Mouse (Mus musculus) forelimb bud, embryonic 11.5 days (tissue): ENCODE results near the gene Hoxd11.

Experiments
- DNase-seq: peaks from one replicate; pipeline ENCODE4 v3.0.0-alpha.2; 2012; ENCODE audit warnings: low read depth, low spot score

Hoxd11 gene

GRCm38 (mm10) chr2:74694066-74694465 lies 14.7 kb downstream of the Hoxd11 start:
- DNase-seq = peak; percentile 81

- DNase-seq = no peak
These were observed 16.0 kb downstream of the Hoxd11 start for GRCm38 (mm10) chr2:74695383-74695782.

- DNase-seq = no peak
These were observed 16.6 kb downstream of the Hoxd11 start for GRCm38 (mm10) chr2:74695813-74696430.

- no peak for DNase-seq
These were observed 17.3 kb downstream of the Hoxd11 start for GRCm38 (mm10) chr2:74696442-74697335.

- peak; percentile 77 for DNase-seq
These were observed 18.3 kb downstream of the Hoxd11 start, which contains the start of gene Hoxd9 for GRCm38 (mm10) chr2:74697567-74698121. Gene Hoxd9 (plus strand): TSS chr2:74697727.

- peak; percentile 77 for DNase-seq
These were observed 19.1 kb downstream of the Hoxd11 start for GRCm38 (mm10) chr2:74698201-74699052.

GRCm38 (mm10) chr2:74699053-74699430 lies 19.7 kb downstream of the Hoxd11 start:
- no peak for DNase-seq

GRCm38 (mm10) chr2:74699664-74700545 lies 20.5 kb downstream of the Hoxd11 start:
- DNase-seq = no peak

GRCm38 (mm10) chr2:74700546-74701112 lies 21.3 kb downstream of the Hoxd11 start:
- no peak for DNase-seq

GRCm38 (mm10) chr2:74701949-74702819 lies 22.8 kb downstream of the Hoxd11 start:
- peak; percentile 87 for DNase-seq

- no peak for DNase-seq
These were observed 23.5 kb downstream of the Hoxd11 start for GRCm38 (mm10) chr2:74702820-74703219.

- DNase-seq = no peak
These were observed 24.0 kb downstream of the Hoxd11 start for GRCm38 (mm10) chr2:74703317-74703716.

GRCm38 (mm10) chr2:74703720-74704392 lies 24.5 kb downstream of the Hoxd11 start:
- no peak for DNase-seq

- peak; percentile 82 for DNase-seq
These were observed 25.1 kb downstream of the Hoxd11 start, which contains the start of gene Hoxd8 for GRCm38 (mm10) chr2:74704393-74704998. Gene Hoxd8 (plus strand): TSS chr2:74704615.

GRCm38 (mm10) chr2:74704999-74705466 lies 25.7 kb downstream of the Hoxd11 start:
- DNase-seq = no peak

GRCm38 (mm10) chr2:74705467-74706089 lies 26.2 kb downstream of the Hoxd11 start:
- DNase-seq = no peak

GRCm38 (mm10) chr2:74706393-74706960 lies 27.1 kb downstream of the Hoxd11 start:
- DNase-seq = no peak
